ENCODE assay signal across 20 mouse cellular contexts in genomic region chr5:35142910-35143309, GRCm38 (mm10). TPM values are rescaled to one million over a fixed set of nuclear protein-coding genes. Genes with fewer than 3 reads are reported as not detected.
DNase-seq lines count a peak whose midpoint lies in the region; ATAC-seq lines count a peak whose summit lies in the region.
"Had no signal": no experiment of that assay in that cellular context is flagged by ENCODE, and none has a peak within 500 bp of the region (broad histone marks: within the 10 kb centered on the region; RNA-seq: fewer than 3 reads in every experiment).

No protein-coding gene starts in this region.

- no peak overlapping the region for H3K4me3 ChIP-seq in forebrain, embryonic 11.5 days (ENCODE audit: low read depth, low read length)
- no peak overlapping the region for H3K4me3 ChIP-seq in embryonic facial prominence, embryonic 10.5 days
- H3K4me3 ChIP-seq: embryonic facial prominence, embryonic 12.5 days; embryonic facial prominence, embryonic 15.5 days; forebrain, embryonic 12.5 days; forebrain, embryonic 15.5 days; hindbrain, embryonic 15.5 days had no signal

- peak; percentile 1 to 22 for DNase-seq in cerebellum, postnatal 25 days
- DNase-seq in cerebellum, postnatal 4 days (ENCODE audit: low spot score in 2 of 2): no peak
- DNase-seq in 416B (ENCODE audit: low read depth): peak; percentile 7
- DNase-seq in forebrain, embryonic 11.5 days (ENCODE audit: low spot score): no peak
- DNase-seq in embryonic facial prominence, embryonic 10.5 days (ENCODE audit: low spot score): no peak
- DNase-seq: adrenal gland, postnatal 10 days; adrenal gland, postnatal 36 days; B cell, adult 2 months; cerebellum, adult 18-20 months; gastrocnemius, postnatal 25 days had no signal

- no peak overlapping the region for H3K4me2 ChIP-seq in forebrain, embryonic 11.5 days (ENCODE audit: low read depth, low read length, severe bottlenecking)
- H3K4me2 ChIP-seq: embryonic facial prominence, embryonic 12.5 days; embryonic facial prominence, embryonic 15.5 days; forebrain, embryonic 12.5 days; forebrain, embryonic 15.5 days; heart, embryonic 11.5 days; hindbrain, embryonic 15.5 days had no signal

- no peak overlapping the region for H3K27ac ChIP-seq in forebrain, embryonic 11.5 days (ENCODE audit: low read depth, low read length)
- no peak overlapping the region for H3K27ac ChIP-seq in embryonic facial prominence, embryonic 10.5 days (replicated peaks)
- H3K27ac ChIP-seq: embryonic facial prominence, embryonic 12.5 days; embryonic facial prominence, embryonic 15.5 days; forebrain, embryonic 12.5 days; forebrain, embryonic 15.5 days; hindbrain, embryonic 15.5 days had no signal

- no peaks in the 10 kb centered on the region for H3K27me3 ChIP-seq in forebrain, embryonic 11.5 days (ENCODE audit: control insufficient read depth, insufficient read depth, low read length)
- peaks cover 5% of the 10 kb centered on the region; the same call in 1 of the 2 replicates for H3K27me3 ChIP-seq in embryonic facial prominence, embryonic 10.5 days (replicated peaks; ENCODE audit: low read depth, poor library complexity, severe bottlenecking)
- H3K27me3 ChIP-seq: forebrain, embryonic 15.5 days; hindbrain, embryonic 15.5 days had no signal

- no peaks in the 10 kb centered on the region for H3K36me3 ChIP-seq in forebrain, embryonic 11.5 days (ENCODE audit: control insufficient read depth, insufficient read depth, low read length)
- no peaks in the 10 kb centered on the region for H3K36me3 ChIP-seq in embryonic facial prominence, embryonic 10.5 days (replicated peaks)
- H3K36me3 ChIP-seq: embryonic facial prominence, embryonic 12.5 days; embryonic facial prominence, embryonic 15.5 days; forebrain, embryonic 12.5 days; forebrain, embryonic 15.5 days; G1E; hindbrain, embryonic 15.5 days had no signal

- no peak overlapping the region for H3K9ac ChIP-seq in forebrain, embryonic 11.5 days (ENCODE audit: low read length)
- H3K9ac ChIP-seq: embryonic facial prominence, embryonic 12.5 days; embryonic facial prominence, embryonic 15.5 days; forebrain, embryonic 12.5 days; forebrain, embryonic 15.5 days; hindbrain, embryonic 15.5 days had no signal

- no peaks in the 10 kb centered on the region for H3K9me3 ChIP-seq in forebrain, embryonic 11.5 days (ENCODE audit: control insufficient read depth, low read length)
- H3K9me3 ChIP-seq in embryonic facial prominence, embryonic 10.5 days: no peaks in the 10 kb centered on the region
- H3K9me3 ChIP-seq: embryonic facial prominence, embryonic 12.5 days; embryonic facial prominence, embryonic 15.5 days; forebrain, embryonic 12.5 days; forebrain, embryonic 15.5 days; G1E; hindbrain, embryonic 15.5 days had no signal

- 35% methylated on average over 1 of the region's 1 CpGs for WGBS in forebrain, embryonic 11.5 days
- WGBS in embryonic facial prominence, embryonic 10.5 days: 15% methylated on average over 1 of the region's 1 CpGs

- ATAC-seq in hematopoietic stem cell, adult 5-6 weeks (replicated peaks in 1 of 2; ENCODE audit: insufficient read depth in 1 of 2, low FRiP score in 2 of 2, low TSS enrichment in 1 of 2, low read depth in 1 of 2, poor library complexity in 2 of 2, severe bottlenecking in 2 of 2): peak; percentile 61 to 68; a peak in 3 of 4 replicates
- ATAC-seq in forebrain, embryonic 11.5 days (replicated peaks; ENCODE audit: low FRiP score): no peak
- ATAC-seq: forebrain, embryonic 15.5 days; intestine, postnatal 0 days; Patski had no signal

- 0 out of 2 replicates have a peak, but pooled peaks cover 2% of the 10 kb centered on the region for H3K4me1 ChIP-seq in forebrain, embryonic 11.5 days (replicated peaks; ENCODE audit: control insufficient read depth, insufficient read depth, low read length)
- peaks cover 26% of the 10 kb centered on the region for H3K4me1 ChIP-seq in embryonic facial prominence, embryonic 10.5 days

RNA-seq across cellular contexts. Expression of gene Lrpap1, which starts 37.3 kb away (rescaled TPM):
- 67.4 and 68.4 TPM in 2 replicates for total RNA-seq in hematopoietic stem cell, adult 5-6 weeks (2017)
- 83.2 and 83.7 TPM in 2 replicates for polyA plus RNA-seq in forebrain, embryonic 11.5 days (2014; fragmentation: Nextera tagmentation; extraction: Ambion mirVana)
- polyA plus RNA-seq in embryonic facial prominence, embryonic 10.5 days (2016; fragmentation: Nextera tagmentation; extraction: Ambion mirVana): 72.4 and 74.2 TPM in 2 replicates

Comparison
In these comparisons a context has a peak if more than half of its experiments do, and no peak if none do; other contexts are left out.
1. DNase-seq: peak in cerebellum, postnatal 25 days (2 of 2) and 416B (single experiment); none in cerebellum, postnatal 4 days (0 of 2), forebrain, embryonic 11.5 days (single experiment) and embryonic facial prominence, embryonic 10.5 days (single experiment).